Mouse (Mus musculus) liver, embryonic 14.5 days (tissue): Measurements from ENCODE around the gene Pon1. TPM values are rescaled to one million over a fixed set of nuclear protein-coding genes. Genes with fewer than 3 reads are reported as not detected.

Source experiments
- ATAC-seq: fragments of 200-750 bp; cut with Nextera tagmentation; 2 replicates; pipeline ENCODE4 v1.8.0; 2017; ENCODE audit warnings: moderate number of reproducible peaks, mild to moderate bottlenecking, moderate library complexity; ENCODE audit not compliant: insufficient read depth
- DNase-seq, 3 experiments: peaks; one replicate each; pipeline ENCODE4 v3.0.0-alpha.2; 2012 to 2013; ENCODE audit warnings: low read depth in 3 of 3, low spot score in 3 of 3
- H3K27ac ChIP-seq: fragments of 300-500 bp; sonication (generic); 2 replicates; pipeline ENCODE4 v1.5.1; 2014; ENCODE audit warnings: moderate library complexity, mild to moderate bottlenecking, control low read depth, inconsistent platforms
- H3K27me3 ChIP-seq: fragments of 300-500 bp; sonication (generic); 2 replicates; pipeline ENCODE4 v1.6.1; 2014; ENCODE audit warnings: mild to moderate bottlenecking, low read length, moderate library complexity; ENCODE audit not compliant: control insufficient read depth, insufficient read depth
- H3K36me3 ChIP-seq: fragments of 300-500 bp; sonication (generic); replicated peaks from 2 replicates; pipeline ENCODE4 v1.6.1; 2014; ENCODE audit warnings: low read depth; ENCODE audit not compliant: control insufficient read depth, insufficient read depth
- H3K4me1 ChIP-seq, 2 experiments: fragments of 200-500 bp in 1 of 2; fragments of 300-500 bp in 1 of 2; sonication (generic) in 1 of 2; replicated peaks; 2 replicates each; pipeline ENCODE4 v1.6.1; 2012 to 2014; ENCODE audit warnings: antibody characterized with exemption in 1 of 2, inconsistent platforms in 1 of 2, low read length in 1 of 2; ENCODE audit not compliant: control insufficient read depth in 2 of 2, insufficient read depth in 2 of 2
- H3K4me2 ChIP-seq: fragments of 300-500 bp; sonication (generic); 2 replicates; pipeline ENCODE4 v1.6.1; 2014; ENCODE audit warnings: low read depth, mild to moderate bottlenecking, control low read depth, moderate library complexity
- H3K4me3 ChIP-seq, 2 experiments: fragments of 200-500 bp in 1 of 2; fragments of 300-500 bp in 1 of 2; sonication (generic) in 1 of 2; 2 replicates each; pipeline ENCODE4 v1.5.1; 2012 to 2014; ENCODE audit warnings: low read depth in 2 of 2, low read length in 2 of 2, mild to moderate bottlenecking in 2 of 2, control low read depth in 1 of 2, inconsistent platforms in 1 of 2, moderate library complexity in 1 of 2; ENCODE audit not compliant: insufficient read depth in 1 of 2
- H3K9ac ChIP-seq: fragments of 300-500 bp; sonication (generic); replicated peaks from 2 replicates; pipeline ENCODE4 v1.6.1; 2014; ENCODE audit warnings: mild to moderate bottlenecking, control low read depth, moderate library complexity
- H3K9me3 ChIP-seq: fragments of 300-500 bp; sonication (generic); 2 replicates; pipeline ENCODE4 v1.6.1; 2016; ENCODE audit warnings: low read length, mixed read lengths; ENCODE audit not compliant: control insufficient read depth
- CTCF ChIP-seq: IDR thresholded peaks from 2 replicates; pipeline ENCODE4 v1.5.1; 2016; ENCODE audit warnings: antibody characterized with exemption, low read depth, control low read depth
- EP300 ChIP-seq: IDR thresholded peaks from 2 replicates; pipeline ENCODE4 v1.6.1; 2016; ENCODE audit warnings: antibody characterized with exemption, low read depth
- WGBS: fragments of 180-500 bp; shearing (Covaris S2); extraction: QIAGEN DNeasy Blood & Tissue Kit; methylation state at CpG from one replicate; pipeline ENCODE4 v1.1.7; 2014; ENCODE audit not compliant: insufficient replicate concordance; 5-methylcytosine and 5-hydroxymethylcytosine counted together
- polyA plus RNA-seq, 2 experiments: library from polyadenylated mRNA; depleted of rRNA in 1 of 2; stranded (reverse) in 1 of 2; unstranded in 1 of 2; fragments of >200 nt; fragmentation: Nextera tagmentation in 1 of 2; extraction: Ambion mirVana in 1 of 2; gene quantifications; 2 replicates each; pipeline versions ENCODE4 v1.2.1 to v1.2.3; 2012 to 2014

Gene Pon1
- polyA plus RNA-seq, 2 experiments = 1.9 to 4.4 TPM

GRCm38 (mm10) chr6:5119181-5119910 lies 74.4 kb downstream of the Pon1 start:
- TF ChIP-seq EP300 (no peak), CTCF (no peak)
- Histone ChIP-seq H3K27me3 (no peaks in the 10 kb centered on the region), H3K4me3 (no peak overlapping the region), H3K4me2 (no peak overlapping the region), H3K9me3 (no peaks in the 10 kb centered on the region), H3K4me1 (no peaks in the 10 kb centered on the region; a peak in 1 of 4 replicates), H3K36me3 (no peaks in the 10 kb centered on the region), H3K27ac (no peak overlapping the region), H3K9ac (no peak overlapping the region)
- ATAC-seq = no peak
- 82% methylated on average over 15 of the region's 15 CpGs for WGBS
- no peak for DNase-seq

Other genes with a start within 250 kb of the Pon1 start
- 6.2 and 8.5 TPM in 2 replicates for gene Pon3, start 62.3 kb upstream of the Pon1 start, polyA plus RNA-seq (2012; rRNA removed)
- gene Pon3, start 62.3 kb upstream of the Pon1 start, polyA plus RNA-seq (2014; fragmentation: Nextera tagmentation; extraction: Ambion mirVana) = 17.5 and 19.0 TPM in 2 replicates
- gene Pon2, start 104.5 kb upstream of the Pon1 start, polyA plus RNA-seq (2012; rRNA removed) = 23.7 and 27.3 TPM in 2 replicates
- 32.5 and 38.3 TPM in 2 replicates for gene Pon2, start 104.5 kb upstream of the Pon1 start, polyA plus RNA-seq (2014; fragmentation: Nextera tagmentation; extraction: Ambion mirVana)
- 2.9 and 4.0 TPM in 2 replicates for gene Asb4, start 189.4 kb upstream of the Pon1 start, polyA plus RNA-seq (2012; rRNA removed)
- gene Asb4, start 189.4 kb upstream of the Pon1 start, polyA plus RNA-seq (2014; fragmentation: Nextera tagmentation; extraction: Ambion mirVana) = 5.6 and 6.1 TPM in 2 replicates